Mouse (Mus musculus) megakaryocyte, embryonic 14.5 days (primary cell): ENCODE data around the gene Ociad2.

Source experiments
- FLI1 ChIP-seq: IDR thresholded peaks from 2 replicates; pipeline ENCODE4 v1.6.1; 2012; ENCODE audit warnings: low read length, inconsistent platforms, mixed read lengths
- GATA1 ChIP-seq: IDR thresholded peaks from 3 replicates; pipeline ENCODE4 v1.6.1; 2012; ENCODE audit warnings: mixed read lengths, low read length, inconsistent platforms, borderline replicate concordance

GRCm38 (mm10) chr5:73323602-73324001 is 17.2 kb downstream of the Ociad2 start:
- TF ChIP-seq GATA1 (no peak), FLI1 (no peak)
